Comparison of ENCODE assay signal across 8 mouse cellular contexts in the genomic region with DNA sequence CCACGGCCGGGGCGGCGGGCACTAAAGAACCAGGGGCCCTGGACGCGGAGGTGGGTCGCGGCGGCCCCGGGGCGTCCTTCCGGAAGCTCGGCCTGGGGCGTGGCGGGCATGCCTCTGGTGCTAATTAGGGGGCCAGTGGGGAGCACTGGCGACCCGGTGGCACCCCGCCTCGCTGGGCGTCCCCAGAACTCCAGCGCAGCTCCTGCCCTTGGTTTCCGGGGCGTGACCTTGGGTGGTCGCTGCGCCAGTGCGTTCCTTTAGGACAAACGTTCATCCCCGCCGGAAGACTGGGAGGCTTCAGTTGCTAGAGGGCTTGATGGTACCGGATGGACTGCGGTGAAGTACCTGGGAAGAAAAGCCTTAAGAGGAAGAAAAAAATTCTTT. TPM values are rescaled to one million over a fixed set of nuclear protein-coding genes. Genes with fewer than 3 reads are reported as not detected.
A peak's percentile ranks its signal among the peaks of the same experiment; 100 is the strongest.
DNase-seq lines count a peak whose midpoint lies in the region; ATAC-seq and TF ChIP-seq lines count a peak whose summit lies in the region.

No protein-coding gene starts in this region.

- peak; percentile 32 to 45 for DNase-seq in layer of hippocampus, postnatal 10 days (ENCODE audit: low spot score in 2 of 2)
- DNase-seq in layer of hippocampus, adult 9-10 months (ENCODE audit: low spot score), result no peak
- peak; percentile 26 for DNase-seq in adipocyte (ENCODE audit: low spot score)
- peak; percentile 38 for DNase-seq in gastrocnemius, postnatal 14 days
- DNase-seq in lung, postnatal 0 days (ENCODE audit: low spot score), result peak; percentile 68
- DNase-seq in retina, embryonic 14.5 days (ENCODE audit: low spot score), result peak; percentile 49
- DNase-seq in yolk sac, embryonic 10.5 days (ENCODE audit: low spot score), result peak; percentile 54

- TF ChIP-seq EP300 in lung, postnatal 0 days (IDR thresholded peaks at IDR 0.05), result no peak

- peak overlapping the region; percentile 99 for H3K4me3 ChIP-seq in intestine, embryonic 16.5 days (ENCODE audit: low read length)
- H3K4me3 ChIP-seq in lung, postnatal 0 days (ENCODE audit: low read depth, low read length), result peak overlapping the region; percentile 95

- H3K4me2 ChIP-seq in intestine, embryonic 16.5 days (ENCODE audit: low read depth, low read length), result peak overlapping the region; percentile 66
- peak overlapping the region; percentile 85 for H3K4me2 ChIP-seq in lung, postnatal 0 days (replicated peaks; ENCODE audit: low read depth, low read length)

- peak; percentile 47; the same call in 1 of the 2 replicates for ATAC-seq in intestine, embryonic 16.5 days
- peak; percentile 34 for ATAC-seq in lung, postnatal 0 days

- no peaks in the 10 kb centered on the region for H3K27me3 ChIP-seq in intestine, embryonic 16.5 days (replicated peaks; ENCODE audit: control insufficient read depth, insufficient read depth, low read length)
- no peaks in the 10 kb centered on the region for H3K27me3 ChIP-seq in lung, postnatal 0 days (replicated peaks; ENCODE audit: insufficient read depth, low read length)

- intact Hi-C loops in gastrocnemius, postnatal 14 days (cut with DNase I; ENCODE audit: low total_unique reads), result no loop called here

- TF ChIP-seq CTCF in lung, postnatal 0 days (IDR thresholded peaks at IDR 0.05), result no peak

- under 1% methylated on average over 27 of the region's 31 CpGs for WGBS in intestine, embryonic 16.5 days
- 0% methylated on average over 23 of the region's 31 CpGs for WGBS in lung, postnatal 0 days

- peak overlapping the region; percentile 96 for H3K9ac ChIP-seq in intestine, embryonic 16.5 days (ENCODE audit: low read depth, low read length)
- peak overlapping the region; percentile 89 for H3K9ac ChIP-seq in lung, postnatal 0 days (replicated peaks; ENCODE audit: low read depth)

- H3K27ac ChIP-seq in intestine, embryonic 16.5 days (ENCODE audit: low read length), result peak overlapping the region; percentile 79
- peak overlapping the region; percentile 92 for H3K27ac ChIP-seq in lung, postnatal 0 days (ENCODE audit: low read length)

- no peaks in the 10 kb centered on the region; the same call in 1 of the 2 replicates for H3K9me3 ChIP-seq in intestine, embryonic 16.5 days (ENCODE audit: control insufficient read depth, low read length)
- H3K9me3 ChIP-seq in lung, postnatal 0 days (ENCODE audit: low read length), result no peaks in the 10 kb centered on the region

- H3K36me3 ChIP-seq in intestine, embryonic 16.5 days (ENCODE audit: control insufficient read depth, insufficient read depth, low read length), result no peaks in the 10 kb centered on the region
- no peaks in the 10 kb centered on the region for H3K36me3 ChIP-seq in lung, postnatal 0 days (ENCODE audit: insufficient read depth, low read length)

- H3K4me1 ChIP-seq in intestine, embryonic 16.5 days (ENCODE audit: control insufficient read depth, insufficient read depth, low read length), result peaks cover 11% of the 10 kb centered on the region
- peaks cover 12% of the 10 kb centered on the region; the same call in 1 of the 2 replicates for H3K4me1 ChIP-seq in lung, postnatal 0 days (ENCODE audit: insufficient read depth, low read depth, low read length)

RNA-seq across cellular contexts. Expression of a gene that starts 0.7 kb away (rescaled TPM):
- total RNA-seq in layer of hippocampus, postnatal 10 days (2021), result 10 to 100 TPM; 86.7 to 88.9 TPM
- 10 to 100 TPM; 64.9 to 65.0 TPM for total RNA-seq in gastrocnemius, postnatal 14 days (2021)
- polyA plus RNA-seq in intestine, embryonic 16.5 days (2015; fragmentation: Nextera tagmentation; extraction: Ambion mirVana), result 128 and 135 TPM in 2 replicates
- polyA plus RNA-seq in lung, postnatal 0 days (2015; fragmentation: Nextera tagmentation; extraction: Ambion mirVana), result 93.6 and 96.0 TPM in 2 replicates

RNA-seq across cellular contexts. Expression of a gene that starts 42.4 kb away (rescaled TPM):
- 10 to 100 TPM; 10.5 to 11.8 TPM for total RNA-seq in layer of hippocampus, postnatal 10 days (2021)
- total RNA-seq in gastrocnemius, postnatal 14 days (2021), result 1 to 10 TPM; 3.2 to 3.6 TPM
- 5.7 and 5.9 TPM in 2 replicates for polyA plus RNA-seq in intestine, embryonic 16.5 days (2015; fragmentation: Nextera tagmentation; extraction: Ambion mirVana)
- 7.0 and 7.2 TPM in 2 replicates for polyA plus RNA-seq in lung, postnatal 0 days (2015; fragmentation: Nextera tagmentation; extraction: Ambion mirVana)
